ENCODE assay signal across 8 mouse cellular contexts in genomic region chr12:102554721-102555516, GRCm38 (mm10). TPM values are rescaled to one million over a fixed set of nuclear protein-coding genes. Genes with fewer than 3 reads are reported as not detected.
DNase-seq lines count a peak whose midpoint lies in the region; ATAC-seq lines count a peak whose summit lies in the region.

Gene Chga, plus strand, starts transcription at chr12:102554969.

- no peak within 1 kb of the TSS for H3K9ac ChIP-seq in limb, embryonic 11.5 days (ENCODE audit: low read length)
- peak within 1 kb of the TSS; percentile 82 for H3K9ac ChIP-seq in midbrain, embryonic 13.5 days (replicated peaks)

- H3K27me3 ChIP-seq in limb, embryonic 11.5 days (ENCODE audit: control insufficient read depth, insufficient read depth, low read length) = peaks cover 24% of the 10 kb centered on the region
- peaks cover 10% of the 10 kb centered on the region; the same call in 1 of the 2 replicates for H3K27me3 ChIP-seq in midbrain, embryonic 13.5 days
- no peaks in the 10 kb centered on the region for H3K27me3 ChIP-seq in splenic B cell, adult 2 months (ENCODE audit: control insufficient read depth, insufficient read depth, low read length, poor library complexity, severe bottlenecking)

- 3% methylated on average over 48 of the region's 48 CpGs for WGBS in limb, embryonic 11.5 days
- 2% methylated on average over 46 of the region's 48 CpGs for WGBS in midbrain, embryonic 13.5 days

- H3K9me3 ChIP-seq in limb, embryonic 11.5 days (ENCODE audit: control insufficient read depth, low read length) = no peaks in the 10 kb centered on the region
- H3K9me3 ChIP-seq in midbrain, embryonic 13.5 days = no peaks in the 10 kb centered on the region

- 0 out of 2 replicates have a peak within 1 kb of the TSS, but pooled peaks have one; percentile 15 for H3K4me3 ChIP-seq in limb, embryonic 11.5 days (ENCODE audit: low read depth, low read length)
- peak within 1 kb of the TSS; percentile 73 for H3K4me3 ChIP-seq in midbrain, embryonic 13.5 days (replicated peaks)

- no peaks in the 10 kb centered on the region for H3K4me1 ChIP-seq in limb, embryonic 11.5 days (ENCODE audit: control insufficient read depth, insufficient read depth, low read length)
- H3K4me1 ChIP-seq in midbrain, embryonic 13.5 days (replicated peaks) = peaks cover 36% of the 10 kb centered on the region

- peak; percentile 15 for DNase-seq in gastrocnemius, adult 18-20 months (ENCODE audit: low spot score)
- DNase-seq in gastrocnemius, postnatal 25 days = no peak
- peak; percentile 62 to 80 for DNase-seq in cerebellum, postnatal 4 days (ENCODE audit: low spot score in 2 of 2)
- peak; percentile 54 to 82 for DNase-seq in gastrocnemius, postnatal 4 days (ENCODE audit: low spot score in 2 of 2)
- peak; percentile 19 for DNase-seq in kidney, adult 11 months
- peak; percentile 98 for DNase-seq in limb, embryonic 11.5 days (ENCODE audit: low spot score)
- peak; percentile 54 for DNase-seq in splenic B cell, adult 2 months (ENCODE audit: low read depth, low spot score)

- no peak within 1 kb of the TSS for H3K27ac ChIP-seq in limb, embryonic 11.5 days (replicated peaks; ENCODE audit: low read depth, low read length)
- peak within 1 kb of the TSS; percentile 86 for H3K27ac ChIP-seq in midbrain, embryonic 13.5 days

- no peaks in the 10 kb centered on the region for H3K36me3 ChIP-seq in limb, embryonic 11.5 days (ENCODE audit: control insufficient read depth, insufficient read depth, low read length)
- peaks cover 10% of the 10 kb centered on the region for H3K36me3 ChIP-seq in midbrain, embryonic 13.5 days
- H3K36me3 ChIP-seq in splenic B cell, adult 2 months (ENCODE audit: control insufficient read depth, insufficient read depth, low read length, poor library complexity, severe bottlenecking) = no peaks in the 10 kb centered on the region

- ATAC-seq in limb, embryonic 11.5 days (ENCODE audit: insufficient number of reproducible peaks, low FRiP score, low TSS enrichment, low read depth) = peak; percentile 74
- peak; percentile 84 for ATAC-seq in midbrain, embryonic 13.5 days

- H3K4me2 ChIP-seq in limb, embryonic 11.5 days (ENCODE audit: low read depth, severe bottlenecking) = peak within 1 kb of the TSS; percentile 40; the same call in 1 of the 2 replicates
- H3K4me2 ChIP-seq in midbrain, embryonic 13.5 days (replicated peaks) = peak within 1 kb of the TSS; percentile 90

RNA-seq across cellular contexts. Expression of gene Chga, which starts in this region (rescaled TPM):
- total RNA-seq in gastrocnemius, adult 18-20 months (2021) = not detected
- not detected for total RNA-seq in gastrocnemius, postnatal 25 days (2021)
- total RNA-seq in gastrocnemius, postnatal 4 days (2021) = under 1 TPM in 1 of 2 experiments, not detected in 1; 0.20 TPM
- polyA plus RNA-seq in limb, embryonic 11.5 days (2014; fragmentation: Nextera tagmentation; extraction: Ambion mirVana) = 0.20 and 0.23 TPM in 2 replicates
- polyA plus RNA-seq in midbrain, embryonic 13.5 days (2015; fragmentation: Nextera tagmentation; extraction: Ambion mirVana) = 88.9 and 90.0 TPM in 2 replicates

Comparison
In these comparisons a context has a peak if more than half of its experiments do, and no peak if none do; other contexts are left out.
1. RNA of gene Chga (polyA plus RNA-seq): 88.9 to 90.0 TPM in midbrain, embryonic 13.5 days; 0.20 to 0.23 TPM in limb, embryonic 11.5 days; every median in the first group is over 10 times any median in the second.
2. Peak in DNase-seq in gastrocnemius, adult 18-20 months; RNA of the gene not detected or under 1 TPM.
3. Peak in DNase-seq in gastrocnemius, postnatal 4 days; RNA of the gene not detected or under 1 TPM.
4. Peak in DNase-seq, ATAC-seq, H3K4me3 ChIP-seq and H3K4me2 ChIP-seq in limb, embryonic 11.5 days; RNA of the gene not detected or under 1 TPM.